Mouse (Mus musculus): Measurements from ENCODE around the gene Bpifc.
A peak's percentile ranks its signal among the peaks of the same experiment; 100 is the strongest.

The Bpifc gene

GRCm38 (mm10) chr10:85951765-85952443 is 59.8 kb downstream of the Bpifc start:
- DNase-seq (ENCODE audit: low spot score in 2 of 2): no peak

- DNase-seq (ENCODE audit: low spot score in 2 of 2): no peak
These were observed 63.1 kb downstream of the Bpifc start for GRCm38 (mm10) chr10:85948483-85949196.

GRCm38 (mm10) chr10:85936280-85936965 is 75.3 kb downstream of the Bpifc start:
- no peak for DNase-seq (ENCODE audit: low spot score in 2 of 2)

GRCm38 (mm10) chr10:85929962-85930361 is 81.7 kb downstream of the Bpifc start:
- DNase-seq (ENCODE audit: low spot score in 2 of 2): no peak

GRCm38 (mm10) chr10:85929208-85929591 is 82.5 kb downstream of the Bpifc start:
- no peak for DNase-seq (ENCODE audit: low spot score in 2 of 2)

- DNase-seq (ENCODE audit: low spot score in 2 of 2): peak; percentile 30 to 44
These were observed 83.0 kb downstream of the Bpifc start for GRCm38 (mm10) chr10:85928499-85929207.

GRCm38 (mm10) chr10:85927676-85928445 is 83.8 kb downstream of the Bpifc start, which contains the start of gene Ascl4:
Gene Ascl4 (plus strand): TSS chr10:85927681.
- DNase-seq (ENCODE audit: low spot score in 2 of 2): no peak

GRCm38 (mm10) chr10:85916498-85917309 is 95.0 kb downstream of the Bpifc start, which contains the start of gene Prdm4:
Gene Prdm4 (minus strand): TSS chr10:85917142.
- DNase-seq (ENCODE audit: low spot score in 2 of 2): peak; percentile 89 to 91

Data from spleen, postnatal 14 days (tissue).